Mouse (Mus musculus): ENCODE data around the gene Trrap. TPM values are rescaled to one million over a fixed set of nuclear protein-coding genes. Genes with fewer than 3 reads are reported as not detected.
"Not testable (repeated sequence)": the region's sequence is repeated elsewhere in the genome, so short reads cannot be mapped to it uniquely, and the experiment has no call there.

The Trrap gene
- 10 to 100 TPM; 39.4 to 43.0 TPM for total RNA-seq (2021)

DNA sequence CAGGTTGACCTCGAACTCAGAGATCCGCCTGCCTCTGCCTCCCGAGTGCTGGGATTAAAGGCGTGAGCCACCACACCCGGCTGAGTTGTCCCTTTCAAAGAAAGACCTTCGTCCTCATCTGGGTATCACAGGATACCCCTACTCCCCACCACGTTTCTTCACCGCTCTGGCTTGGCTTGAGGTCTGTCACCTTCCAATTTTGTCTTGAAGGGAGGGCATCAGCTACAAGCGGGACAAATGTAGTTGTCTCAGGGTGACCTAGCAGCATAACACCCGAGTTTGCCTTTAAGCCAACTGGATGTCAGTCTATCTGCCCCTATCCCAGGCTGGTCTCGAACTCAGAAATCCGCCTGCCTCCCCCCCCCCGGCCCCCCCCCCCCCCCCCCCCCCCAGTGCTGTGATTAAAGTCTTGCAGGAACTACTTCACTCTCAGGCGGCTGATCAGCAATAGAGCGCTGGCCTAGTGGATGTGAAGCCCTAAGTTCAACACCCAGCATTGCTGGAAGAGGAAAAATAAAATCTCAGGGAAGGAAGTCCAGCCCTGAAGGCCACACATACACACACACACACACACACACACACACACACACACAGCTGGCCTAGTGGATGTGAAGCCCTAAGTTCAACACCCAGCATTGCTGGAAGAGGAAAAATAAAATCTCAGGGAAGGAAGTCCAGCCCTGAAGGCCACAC is at the start of gene Trrap:
Gene Trrap (plus strand): TSS at position 627 of the 693 bp plus-strand sequence.
- DNase-seq (ENCODE audit: low spot score) = not testable (repeated sequence)
- intact Hi-C loops (cut with DNase I) = loop anchor here (5.0 kb wide), 1 partner anchor 200 kb away; the partner anchor contains the start of gene Smurf1

DNA sequence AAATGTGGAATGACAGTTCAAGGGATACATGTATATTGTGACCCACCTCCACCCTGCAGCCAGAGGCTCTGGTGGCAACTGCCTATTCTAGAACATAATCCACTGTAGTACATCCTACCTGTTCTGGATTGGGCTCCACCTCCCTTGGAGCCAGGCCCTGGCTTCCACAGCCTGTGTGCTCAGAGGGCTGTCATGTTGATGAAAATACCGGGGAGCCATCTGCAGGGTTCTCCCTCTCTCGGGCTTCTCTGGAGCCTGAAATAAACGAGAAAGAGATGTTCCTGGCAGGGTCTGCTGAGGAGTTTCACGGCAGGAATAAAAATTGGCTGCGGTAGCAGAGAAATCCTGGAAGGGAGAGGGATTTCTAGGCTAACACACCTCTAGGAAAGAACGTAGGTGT is 47.8 kb upstream of the Trrap start:
- intact Hi-C loops (cut with DNase I) = no loop called here
- DNase-seq (ENCODE audit: low spot score) = no peak

DNA sequence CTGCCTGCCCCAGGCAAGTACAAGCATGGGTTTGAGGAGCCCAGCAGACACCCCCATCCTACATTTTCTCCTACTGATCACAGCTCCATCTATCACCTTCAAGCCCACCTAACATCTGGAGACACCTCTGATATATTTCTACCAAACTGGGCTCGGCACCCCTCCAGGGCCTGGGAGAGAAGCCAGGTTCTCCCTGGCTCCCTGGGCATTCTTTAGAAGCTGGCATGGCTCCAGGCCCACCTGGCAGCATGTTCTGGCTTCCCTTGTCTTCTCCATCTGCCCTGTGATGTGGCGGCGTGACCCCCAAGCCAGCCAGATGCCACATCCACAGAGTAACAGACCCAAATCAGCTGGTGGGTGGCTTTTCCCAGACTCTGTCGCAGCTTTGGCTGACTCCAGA is 47.3 kb upstream of the Trrap start:
- no peak for DNase-seq (ENCODE audit: low spot score)
- intact Hi-C loops (cut with DNase I) = no loop called here

DNA sequence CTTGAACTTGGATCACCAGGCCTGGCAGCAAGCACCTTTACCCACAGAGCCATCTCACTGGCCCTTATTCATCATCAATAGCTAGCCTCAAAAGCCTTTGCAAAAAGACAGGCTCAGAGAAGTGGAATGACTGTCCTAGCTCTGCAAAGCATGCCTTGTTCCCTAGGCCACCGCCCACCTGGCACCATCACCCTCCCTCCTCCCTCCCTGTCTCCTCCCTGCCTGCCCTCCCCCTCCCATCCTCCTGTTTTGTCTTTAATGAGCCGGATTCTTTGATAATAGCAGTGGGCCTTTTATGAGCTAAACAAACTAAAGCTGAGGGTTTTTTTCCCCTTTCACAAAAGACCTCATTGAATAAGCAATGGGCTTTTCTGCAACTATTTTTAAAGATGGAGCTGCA is 42.6 kb upstream of the Trrap start:
- intact Hi-C loops (cut with DNase I) = no loop called here
- DNase-seq (ENCODE audit: low spot score) = no peak

DNA sequence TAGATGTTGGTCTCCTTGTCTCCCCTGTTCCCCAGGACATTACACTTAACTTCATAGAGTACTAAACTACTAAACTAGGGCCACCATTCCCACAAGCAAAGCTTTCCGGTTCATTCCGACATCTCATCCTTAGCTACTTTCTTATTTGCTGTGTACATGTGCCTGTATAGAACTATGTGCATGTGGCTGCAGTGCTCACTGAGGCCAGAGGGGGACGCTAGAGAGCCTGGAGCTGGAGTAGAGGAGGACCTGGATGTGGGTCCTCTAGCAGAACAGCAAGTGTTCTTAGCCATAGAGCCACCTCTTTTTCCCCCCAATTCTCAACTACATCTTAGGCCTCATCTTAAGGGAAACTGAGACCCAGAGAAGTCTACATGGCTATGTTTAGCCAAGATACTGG is 42.0 kb upstream of the Trrap start:
- intact Hi-C loops (cut with DNase I) = no loop called here

DNA sequence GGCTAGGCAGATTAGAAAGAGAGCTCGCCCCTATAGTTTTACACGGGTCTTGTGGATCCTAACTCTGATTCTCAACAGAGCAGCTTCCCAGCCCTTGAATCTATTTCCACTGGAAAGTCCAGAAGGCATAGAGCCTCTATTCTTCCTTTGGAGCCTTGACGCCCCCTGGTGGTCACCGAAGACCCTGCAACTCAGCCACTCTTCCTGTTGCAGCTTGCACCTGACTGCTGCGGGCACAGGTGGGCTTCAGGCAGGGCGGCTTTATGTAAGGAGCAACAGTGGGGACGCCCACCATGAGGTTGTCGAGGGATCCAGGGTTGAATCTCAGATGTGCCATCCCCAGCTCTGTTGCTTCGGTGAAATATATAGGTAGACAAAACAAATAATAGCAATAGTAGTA is 40.4 kb upstream of the Trrap start:
- DNase-seq (ENCODE audit: low spot score) = no peak
- intact Hi-C loops (cut with DNase I) = loop anchor here (2.0 kb wide), 1 partner anchor 338 kb away; no protein-coding TSS in a partner anchor

More for the DNA sequence above, 42.0 kb upstream of the Trrap start:
- no peak for DNase-seq (ENCODE audit: low spot score)

DNA sequence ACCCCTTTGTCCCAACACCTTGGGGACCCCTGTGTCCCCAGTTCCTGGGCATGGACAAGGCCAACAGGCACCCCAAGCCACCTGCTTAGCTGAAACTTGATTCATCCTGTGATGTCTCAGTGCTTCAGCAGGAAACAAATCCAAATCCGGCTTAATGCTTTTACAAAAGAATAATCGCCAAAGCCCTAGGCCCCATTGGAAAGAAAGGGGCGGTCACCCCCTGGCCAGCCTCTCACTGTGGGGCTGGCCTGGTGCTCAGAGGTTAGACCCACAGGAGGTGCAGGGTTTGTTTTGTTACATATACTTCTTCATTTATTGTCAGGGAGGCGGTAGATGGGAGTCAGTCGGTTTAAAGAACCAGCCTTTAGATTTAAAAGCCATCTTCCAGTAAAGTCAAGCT is 39.3 kb upstream of the Trrap start:
- intact Hi-C loops (cut with DNase I) = no loop called here

DNA sequence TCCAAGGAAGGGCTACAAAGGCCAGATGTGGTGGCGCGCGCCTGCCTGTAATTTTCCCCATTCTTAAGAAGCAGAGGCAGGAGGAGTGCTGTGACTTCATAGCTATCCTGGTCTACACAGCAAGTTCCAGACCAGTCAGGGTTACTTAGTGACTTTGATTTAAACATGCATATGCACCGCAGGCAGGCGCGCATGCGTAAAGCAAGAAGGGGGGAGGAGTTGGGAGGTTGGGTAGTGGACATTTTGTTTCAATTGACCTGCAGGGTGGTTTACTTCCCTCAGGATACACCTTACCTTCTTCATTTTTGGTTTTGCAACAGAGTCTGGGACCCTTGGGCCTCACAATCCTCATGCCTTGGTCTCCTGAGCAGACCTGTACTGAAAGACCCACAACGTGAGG is 38.3 kb upstream of the Trrap start:
- intact Hi-C loops (cut with DNase I) = no loop called here
- DNase-seq (ENCODE audit: low spot score) = no peak

More for the DNA sequence above, 39.3 kb upstream of the Trrap start:
- DNase-seq (ENCODE audit: low spot score) = no peak

DNA sequence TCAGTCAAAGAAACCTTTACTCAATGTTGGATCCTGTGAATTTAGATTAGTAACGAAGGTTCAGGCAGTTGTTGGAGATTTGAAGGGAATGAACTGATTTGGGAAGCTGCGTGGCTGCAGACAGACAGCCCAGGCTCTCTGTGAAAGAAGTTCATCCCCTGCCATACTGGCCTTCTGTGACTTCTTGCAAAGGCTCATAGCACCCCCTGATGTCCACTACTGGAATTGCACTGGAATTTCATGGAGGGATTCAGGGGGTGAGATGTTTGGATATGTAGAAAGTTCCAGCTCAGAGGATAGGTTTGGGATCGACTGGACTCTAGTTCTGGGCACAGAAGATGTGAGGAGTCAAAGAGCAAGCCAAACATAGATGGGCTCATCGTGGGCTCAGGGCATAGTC is 33.6 kb upstream of the Trrap start:
- no peak for DNase-seq (ENCODE audit: low spot score)
- intact Hi-C loops (cut with DNase I) = loop anchor here (2.0 to 10.0 kb wide), 2 partner anchors 345 to 529 kb away; no protein-coding TSS in a partner anchor

DNA sequence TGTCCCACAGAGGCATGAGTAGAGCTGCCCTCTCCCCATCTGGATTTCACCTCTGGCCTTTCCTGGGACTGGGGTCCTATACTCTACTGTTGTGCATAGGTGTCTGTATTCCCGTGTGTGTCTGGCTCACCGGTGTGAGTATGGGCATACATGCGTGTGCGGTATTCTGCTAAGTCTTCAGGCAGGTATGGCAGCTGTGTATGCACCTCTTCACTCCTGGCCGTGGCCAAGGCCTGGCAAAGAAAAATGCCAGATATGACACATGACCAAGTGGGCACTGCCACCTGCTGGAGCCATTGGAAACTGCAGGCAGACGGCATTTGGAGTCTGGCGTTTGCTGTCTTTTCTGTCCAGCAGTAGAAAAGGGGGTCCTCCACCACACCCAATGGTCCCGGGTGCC is 32.6 kb upstream of the Trrap start:
- intact Hi-C loops (cut with DNase I) = loop anchor here (2.0 to 10.0 kb wide), 2 partner anchors 346 to 530 kb away; no protein-coding TSS in a partner anchor
- no peak for DNase-seq (ENCODE audit: low spot score)

DNA sequence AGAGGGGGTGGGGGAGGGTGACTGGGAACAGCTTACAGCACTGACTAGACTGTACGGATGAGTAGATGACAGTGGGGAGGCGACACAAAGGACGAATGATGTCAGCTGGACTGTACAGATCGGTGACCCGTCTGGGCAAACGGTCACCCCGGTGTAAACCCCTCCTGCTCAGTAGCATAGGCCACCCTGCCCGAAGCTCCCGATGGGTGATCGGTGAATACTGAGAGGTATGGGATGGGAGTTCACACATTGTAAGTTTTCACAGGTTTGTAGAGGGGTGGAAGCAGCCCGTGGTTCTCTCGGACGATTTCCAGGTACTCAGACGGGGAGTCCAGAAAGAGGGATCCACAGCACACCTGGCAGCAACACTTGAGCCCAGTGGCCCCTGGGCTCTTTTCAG is 30.4 kb upstream of the Trrap start:
- intact Hi-C loops (cut with DNase I) = loop anchor here (10.0 kb wide), 1 partner anchor 532 kb away; no protein-coding TSS in a partner anchor
- no peak for DNase-seq (ENCODE audit: low spot score)

DNA sequence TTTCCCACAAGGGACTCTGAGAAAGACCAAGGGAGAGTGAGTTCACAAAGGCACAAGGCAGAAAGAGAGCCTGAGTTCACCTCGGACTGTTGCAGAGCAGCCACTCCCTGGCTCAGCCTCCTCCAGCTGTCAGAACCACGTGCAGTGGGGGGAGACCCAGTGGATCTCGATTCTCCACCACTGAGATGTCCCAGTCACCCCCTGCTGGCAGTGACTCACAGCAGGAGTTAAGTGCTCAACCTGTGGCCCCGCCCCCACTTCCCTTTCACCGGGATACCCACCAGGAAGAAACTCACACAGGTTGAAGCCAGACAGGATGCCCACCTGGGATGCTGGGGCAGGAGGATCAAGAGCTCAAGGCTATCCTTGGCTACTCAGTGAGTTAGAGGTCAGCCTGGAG is 15.1 kb upstream of the Trrap start:
- no peak for DNase-seq (ENCODE audit: low spot score)
- intact Hi-C loops (cut with DNase I) = no loop called here

DNA sequence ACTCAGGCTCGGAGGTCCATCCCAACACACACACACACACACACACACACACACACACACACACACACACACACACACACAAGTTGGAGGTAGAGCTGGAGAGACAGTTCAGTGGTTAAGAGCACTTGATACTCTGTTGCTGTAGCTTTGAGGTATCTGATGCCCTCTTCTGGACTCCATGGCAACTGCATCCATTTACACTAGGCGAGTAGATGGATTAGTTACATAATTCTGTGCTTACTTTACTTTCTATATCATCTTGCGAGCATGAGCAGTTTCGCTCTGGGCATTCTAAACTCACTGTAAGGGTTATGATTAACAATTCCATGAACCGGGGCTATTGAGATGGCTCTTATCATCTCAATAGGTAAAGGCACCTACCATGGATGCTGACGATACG is 14.5 kb upstream of the Trrap start:
- no peak for DNase-seq (ENCODE audit: low spot score)
- intact Hi-C loops (cut with DNase I) = no loop called here

DNA sequence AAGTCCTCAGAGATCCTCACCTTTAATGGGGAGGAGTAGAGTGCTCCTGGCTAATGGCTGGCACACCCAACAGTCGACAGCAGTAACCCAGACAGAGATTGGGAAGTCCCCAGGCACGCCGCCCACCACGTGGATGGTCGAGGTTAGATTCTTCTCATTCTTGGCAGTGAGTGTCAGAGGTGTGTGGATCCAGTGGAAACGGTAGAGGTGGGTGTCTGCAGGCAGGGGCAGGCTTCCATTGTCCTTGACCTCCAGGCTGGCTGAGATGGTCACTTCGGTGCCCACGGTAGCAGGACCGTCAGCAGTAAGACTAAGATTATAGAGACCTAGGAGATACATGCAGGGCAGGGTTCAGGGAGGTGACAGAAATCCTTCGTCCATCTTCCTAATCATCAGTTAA is 12.3 kb upstream of the Trrap start:
- intact Hi-C loops (cut with DNase I) = no loop called here
- no peak for DNase-seq (ENCODE audit: low spot score)

DNA sequence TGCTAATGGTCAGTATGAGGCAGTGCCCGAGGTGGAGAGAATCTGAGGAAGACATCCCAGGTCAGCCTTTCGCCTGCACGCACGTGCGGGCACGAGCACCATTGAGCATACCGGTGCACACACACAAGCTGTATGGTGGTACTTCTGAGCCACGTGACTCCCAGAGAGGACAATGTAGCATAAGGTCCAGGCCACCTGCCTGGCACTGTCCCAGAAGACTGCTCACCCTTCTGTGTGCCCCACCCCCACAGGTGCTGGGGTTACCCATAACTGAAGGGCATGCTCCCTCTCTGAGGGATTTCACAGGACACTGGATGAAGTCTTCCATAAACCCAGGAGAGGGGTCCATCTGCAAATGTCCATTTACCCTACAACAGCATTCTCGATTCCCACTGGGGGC is 10.1 kb upstream of the Trrap start:
- DNase-seq (ENCODE audit: low spot score) = no peak
- intact Hi-C loops (cut with DNase I) = no loop called here

DNA sequence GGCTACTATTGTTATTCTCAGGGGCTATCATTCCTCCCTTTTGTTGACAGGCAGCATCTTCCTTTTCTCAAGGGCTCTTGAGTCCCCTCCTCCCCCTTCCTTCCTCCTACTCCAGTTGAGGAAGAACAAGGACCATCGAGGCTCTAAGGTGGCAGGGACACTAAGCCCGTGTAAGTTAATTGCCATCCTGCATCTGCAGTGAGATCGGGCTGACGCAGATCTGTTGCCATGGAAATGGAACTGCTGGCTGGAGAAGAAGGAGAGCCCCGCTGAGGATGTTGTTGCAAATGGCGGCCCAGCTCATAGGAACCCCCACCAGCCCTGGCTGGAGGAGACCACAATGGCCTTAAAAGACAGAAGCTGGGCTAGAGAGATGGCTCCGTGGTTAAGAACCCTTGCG is 9.1 kb upstream of the Trrap start:
- no peak for DNase-seq (ENCODE audit: low spot score)
- intact Hi-C loops (cut with DNase I) = no loop called here

DNA sequence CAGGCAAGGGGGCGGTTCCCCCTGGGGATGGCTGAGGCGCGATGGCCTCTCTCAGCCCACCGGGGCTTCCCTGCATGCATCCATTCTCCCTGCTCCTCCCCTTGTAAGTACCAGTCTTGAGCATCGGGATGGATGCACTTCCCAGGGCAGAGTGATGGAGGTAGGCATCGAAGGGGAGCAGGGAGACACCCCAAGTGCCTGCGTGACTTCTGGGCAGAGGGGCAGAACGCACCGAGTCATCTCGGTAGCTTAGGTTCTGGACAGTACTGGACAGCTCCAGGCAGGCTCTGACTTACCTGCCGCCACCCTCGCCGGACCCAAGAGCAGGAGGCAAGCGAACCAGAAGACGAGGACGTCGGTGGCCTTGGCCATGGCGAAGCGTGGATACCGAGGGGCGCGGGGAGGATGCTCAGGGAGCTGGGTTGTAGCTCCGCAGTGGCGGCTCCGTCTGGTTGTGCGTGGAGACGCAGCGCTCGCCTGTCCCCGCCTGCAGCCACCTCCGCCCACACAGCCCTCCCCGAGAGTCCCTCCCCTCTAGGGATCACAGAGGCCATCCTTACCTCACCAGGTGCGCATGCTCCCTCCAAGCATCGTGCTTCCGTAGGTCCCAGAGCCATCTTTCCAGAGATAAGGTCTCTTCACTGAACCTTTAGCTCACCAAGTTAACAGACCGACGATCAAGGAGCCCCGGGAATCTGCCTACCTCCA is 6.2 kb upstream of the Trrap start, which contains the start of gene Tmem130:
Gene Tmem130 (minus strand): TSS at position 658 of the 708 bp plus-strand sequence.
- no peak for DNase-seq (ENCODE audit: low spot score)
- intact Hi-C loops (cut with DNase I) = no loop called here

DNA sequence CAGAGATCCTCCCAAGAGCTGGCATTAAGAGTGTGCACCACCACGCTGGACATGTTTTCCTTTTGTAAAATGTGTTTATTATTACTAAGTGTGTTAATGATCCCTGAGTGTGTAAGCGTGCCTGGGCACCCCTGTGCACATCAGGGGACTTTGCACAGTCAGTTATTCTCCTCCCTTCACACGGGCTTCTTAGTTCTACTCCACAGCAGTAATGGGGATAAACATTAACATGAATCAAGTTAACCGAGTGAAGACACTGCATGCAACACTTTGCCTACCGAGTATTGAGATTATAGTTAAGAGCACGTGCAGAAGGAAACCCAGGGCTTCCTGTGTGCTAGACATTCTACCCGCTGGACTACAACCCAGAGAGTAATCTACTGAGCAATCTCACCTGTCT is 1.5 kb upstream of the Trrap start:
- no peak for DNase-seq (ENCODE audit: low spot score)
- intact Hi-C loops (cut with DNase I) = loop anchor here (5.0 kb wide), 1 partner anchor 201 kb away; the partner anchor contains the start of gene Smurf1

DNA sequence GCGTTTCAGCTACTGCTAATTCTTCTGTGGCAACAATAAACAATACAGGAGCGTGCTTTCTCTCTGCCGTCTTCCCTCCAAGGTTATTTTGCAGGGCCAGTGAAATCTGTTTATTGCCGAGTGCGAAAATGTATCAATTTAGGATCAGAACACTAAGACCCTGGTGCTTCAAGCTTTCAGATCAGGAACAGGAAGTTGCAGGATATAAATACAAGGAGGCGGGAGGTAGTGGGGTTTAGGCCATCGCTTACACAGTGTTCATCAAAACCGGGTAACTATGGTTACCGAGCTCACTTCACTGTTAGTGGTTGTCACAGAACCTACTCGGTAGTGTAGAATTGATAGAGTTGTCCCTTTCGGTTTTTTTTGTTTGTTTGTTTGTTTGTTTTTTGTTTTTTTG is 886 bp upstream of the Trrap start:
- intact Hi-C loops (cut with DNase I) = loop anchor here (5.0 kb wide), 1 partner anchor 201 kb away; the partner anchor contains the start of gene Smurf1
- no peak for DNase-seq (ENCODE audit: low spot score)

DNA sequence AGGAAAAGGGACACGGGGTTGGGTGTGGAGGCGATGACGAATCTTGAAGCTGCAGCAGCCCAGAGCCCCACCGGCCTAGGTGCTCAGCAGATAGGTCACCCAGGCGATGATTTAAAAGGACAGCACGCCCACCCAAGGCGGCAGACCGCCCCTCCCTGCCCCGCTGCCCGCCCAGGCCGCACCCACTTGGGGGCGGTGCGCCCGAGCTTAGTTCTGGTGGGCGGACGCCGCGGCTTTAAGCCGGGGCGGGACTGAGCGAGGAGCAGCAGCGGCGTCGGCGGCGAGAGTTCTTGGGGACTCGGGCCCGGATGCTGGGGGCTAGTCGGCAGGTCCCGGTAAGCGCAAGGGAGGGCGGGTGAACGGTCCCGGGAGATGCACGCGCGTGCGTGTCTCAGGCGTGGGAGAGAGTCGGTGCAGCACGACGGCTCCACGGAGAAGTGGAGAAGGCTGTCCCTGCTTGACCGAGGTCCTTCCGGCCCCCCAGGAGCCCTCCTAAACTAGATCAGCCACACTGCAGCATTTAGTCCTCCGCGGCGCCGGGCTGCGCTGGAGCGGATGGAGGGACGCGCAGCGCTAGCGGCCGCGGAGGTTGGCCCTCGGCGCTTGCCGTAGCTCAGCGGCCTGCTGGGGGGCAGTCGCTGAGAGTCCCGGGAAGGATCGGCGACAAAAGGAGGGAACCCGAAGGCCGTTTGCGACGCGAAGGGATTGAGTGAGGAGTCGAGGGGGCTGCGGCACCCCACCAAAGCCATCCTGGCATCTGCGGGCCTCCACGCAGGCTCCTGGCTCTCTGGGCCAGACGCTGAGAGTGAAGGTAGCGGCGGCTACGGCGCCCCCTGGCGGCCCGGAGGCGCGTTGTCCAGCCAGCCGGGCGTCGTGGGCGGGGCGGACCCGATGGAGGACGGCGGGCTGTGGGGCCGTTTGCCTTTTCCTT is 644 bp downstream of the Trrap start:
- intact Hi-C loops (cut with DNase I) = loop anchor here (5.0 kb wide), 1 partner anchor 199 kb away; the partner anchor contains the start of gene Smurf1

More for the DNA sequence above, 644 bp downstream of the Trrap start:
- peak; percentile 81 for DNase-seq (ENCODE audit: low spot score)
